Mouse (Mus musculus) lung, embryonic 15.5 days (tissue): ENCODE results near the gene Tcp11. TPM values are rescaled to one million over a fixed set of nuclear protein-coding genes. Genes with fewer than 3 reads are reported as not detected.

ENCODE experiments used
- ATAC-seq: fragments of 200-750 bp; cut with Nextera tagmentation; 2 replicates; pipeline ENCODE4 v1.8.0; 2017; ENCODE audit warnings: moderate number of reproducible peaks, borderline replicate concordance; ENCODE audit not compliant: low FRiP score, low TSS enrichment; ENCODE audit errors: extremely low read depth
- H3K27ac ChIP-seq: fragments of 300-500 bp; sonication (generic); 2 replicates; pipeline ENCODE4 v1.5.1; 2015; ENCODE audit warnings: moderate library complexity, mild to moderate bottlenecking, inconsistent platforms
- H3K27me3 ChIP-seq: fragments of 300-500 bp; sonication (generic); 2 replicates; pipeline ENCODE4 v1.6.1; 2015; ENCODE audit warnings: inconsistent platforms
- H3K36me3 ChIP-seq: fragments of 300-500 bp; sonication (generic); 2 replicates; pipeline ENCODE4 v1.6.1; 2015; ENCODE audit warnings: inconsistent platforms
- H3K4me1 ChIP-seq: fragments of 300-500 bp; sonication (generic); 2 replicates; pipeline ENCODE4 v1.6.1; 2015; ENCODE audit warnings: inconsistent platforms
- H3K4me2 ChIP-seq: fragments of 300-500 bp; sonication (generic); 2 replicates; pipeline ENCODE4 v1.6.1; 2015; ENCODE audit warnings: inconsistent platforms, mild to moderate bottlenecking, moderate library complexity
- H3K4me3 ChIP-seq: fragments of 300-500 bp; sonication (generic); 2 replicates; pipeline ENCODE4 v1.5.1; 2015; ENCODE audit warnings: mild to moderate bottlenecking, inconsistent platforms
- H3K9ac ChIP-seq: fragments of 300-500 bp; sonication (generic); 2 replicates; pipeline ENCODE4 v1.6.1; 2015; ENCODE audit warnings: inconsistent platforms
- H3K9me3 ChIP-seq: fragments of 300-500 bp; sonication (generic); 2 replicates; pipeline ENCODE4 v1.6.1; 2016; ENCODE audit warnings: inconsistent platforms
- WGBS: fragments of 180-500 bp; shearing (Covaris S2); methylation state at CpG from one replicate; pipeline ENCODE4 v1.1.7; 2015; 5-methylcytosine and 5-hydroxymethylcytosine counted together
- polyA plus RNA-seq: library from polyadenylated mRNA; unstranded; fragments of >200 nt; fragmentation: Nextera tagmentation; extraction: Ambion mirVana; gene quantifications from 2 replicates; pipeline ENCODE4 v1.2.1, GENCODE M21; 2015

The Tcp11 gene
- polyA plus RNA-seq, 1 experiment from 2014 or later: 3.9 TPM

- no peaks in the 10 kb centered on the region for H3K9me3 ChIP-seq
- no peak overlapping the region for H3K4me2 ChIP-seq
- H3K27ac ChIP-seq: no peak overlapping the region
- no peak for ATAC-seq
- WGBS: 68% methylated on average over 14 of the region's 14 CpGs
- H3K27me3 ChIP-seq: no peaks in the 10 kb centered on the region
- no peak overlapping the region for H3K4me3 ChIP-seq
- H3K9ac ChIP-seq: no peak overlapping the region
- peaks cover 10% of the 10 kb centered on the region; the same call in 1 of the 2 replicates for H3K36me3 ChIP-seq
- peaks cover 59% of the 10 kb centered on the region for H3K4me1 ChIP-seq
Measured at GRCm38 (mm10) chr17:28036813-28037756, 43.4 kb downstream of the Tcp11 start.

GRCm38 (mm10) chr17:28034986-28035385 lies 45.5 kb downstream of the Tcp11 start:
- H3K9ac ChIP-seq: no peak overlapping the region
- peaks cover 10% of the 10 kb centered on the region; the same call in 1 of the 2 replicates for H3K36me3 ChIP-seq
- no peaks in the 10 kb centered on the region for H3K9me3 ChIP-seq
- ATAC-seq: peak; percentile 79
- no peak overlapping the region for H3K4me2 ChIP-seq
- H3K27me3 ChIP-seq: no peaks in the 10 kb centered on the region
- 47% methylated on average over 8 of the region's 8 CpGs for WGBS
- no peak overlapping the region for H3K4me3 ChIP-seq
- H3K4me1 ChIP-seq: peaks cover 73% of the 10 kb centered on the region
- H3K27ac ChIP-seq: peak overlapping the region; percentile 83

GRCm38 (mm10) chr17:28033046-28033580 lies 47.3 kb downstream of the Tcp11 start:
- H3K27me3 ChIP-seq: no peaks in the 10 kb centered on the region
- H3K4me1 ChIP-seq: peaks cover 85% of the 10 kb centered on the region
- 26% methylated on average over 3 of the region's 3 CpGs for WGBS
- no peak overlapping the region for H3K4me3 ChIP-seq
- peak overlapping the region; percentile 12 for H3K27ac ChIP-seq
- no peaks in the 10 kb centered on the region for H3K9me3 ChIP-seq
- no peak overlapping the region for H3K4me2 ChIP-seq
- no peaks in the 10 kb centered on the region for H3K36me3 ChIP-seq
- no peak; the same call in 1 of the 2 replicates for ATAC-seq
- H3K9ac ChIP-seq: no peak overlapping the region

- H3K9me3 ChIP-seq: no peaks in the 10 kb centered on the region
- H3K4me1 ChIP-seq: peaks cover 84% of the 10 kb centered on the region
- 62% methylated on average over 10 of the region's 10 CpGs for WGBS
- H3K27ac ChIP-seq: no peak overlapping the region
- no peak for ATAC-seq
- H3K36me3 ChIP-seq: no peaks in the 10 kb centered on the region
- no peak overlapping the region for H3K4me3 ChIP-seq
- no peaks in the 10 kb centered on the region for H3K27me3 ChIP-seq
- no peak overlapping the region for H3K4me2 ChIP-seq
- H3K9ac ChIP-seq: no peak overlapping the region
Measured at GRCm38 (mm10) chr17:28032219-28032618, 48.2 kb downstream of the Tcp11 start.

- H3K4me1 ChIP-seq: peaks cover 84% of the 10 kb centered on the region
- WGBS: 53% methylated on average over 9 of the region's 9 CpGs
- H3K36me3 ChIP-seq: no peaks in the 10 kb centered on the region
- H3K4me2 ChIP-seq: no peak overlapping the region
- H3K9me3 ChIP-seq: no peaks in the 10 kb centered on the region
- no peak overlapping the region for H3K27ac ChIP-seq
- no peak overlapping the region for H3K9ac ChIP-seq
- no peak for ATAC-seq
- H3K4me3 ChIP-seq: no peak overlapping the region
- no peaks in the 10 kb centered on the region for H3K27me3 ChIP-seq
Measured at GRCm38 (mm10) chr17:28031281-28031941, 49.0 kb downstream of the Tcp11 start.

- Histone ChIP-seq H3K9me3 (no peaks in the 10 kb centered on the region), H3K27ac (peak overlapping the region; percentile 72), H3K4me3 (no peak overlapping the region), H3K4me2 (no peak overlapping the region), H3K4me1 (peaks cover 86% of the 10 kb centered on the region), H3K36me3 (no peaks in the 10 kb centered on the region), H3K9ac (no peak overlapping the region), H3K27me3 (no peaks in the 10 kb centered on the region)
- no peak for ATAC-seq
- 73% methylated on average over 10 of the region's 10 CpGs for WGBS
Measured at GRCm38 (mm10) chr17:28030446-28030845, 50.0 kb downstream of the Tcp11 start.

GRCm38 (mm10) chr17:28029308-28029707 lies 51.1 kb downstream of the Tcp11 start:
- ATAC-seq: no peak
- H3K4me1 ChIP-seq: peaks cover 88% of the 10 kb centered on the region

GRCm38 (mm10) chr17:28028236-28028635 lies 52.2 kb downstream of the Tcp11 start:
- WGBS: 72% methylated on average over 10 of the region's 10 CpGs
- no peak for ATAC-seq
- H3K4me3 ChIP-seq: no peak overlapping the region
- H3K4me1 ChIP-seq: peaks cover 88% of the 10 kb centered on the region
- peak overlapping the region; percentile 37; the same call in 1 of the 2 replicates for H3K27ac ChIP-seq
- no peaks in the 10 kb centered on the region for H3K9me3 ChIP-seq
- H3K36me3 ChIP-seq: no peaks in the 10 kb centered on the region
- no peak overlapping the region for H3K9ac ChIP-seq
- no peak overlapping the region for H3K4me2 ChIP-seq
- H3K27me3 ChIP-seq: no peaks in the 10 kb centered on the region

More at GRCm38 (mm10) chr17:28029308-28029707, 51.1 kb downstream of the Tcp11 start:
- Histone ChIP-seq H3K9ac (no peak overlapping the region), H3K27me3 (no peaks in the 10 kb centered on the region), H3K4me3 (no peak overlapping the region), H3K36me3 (no peaks in the 10 kb centered on the region), H3K4me2 (no peak overlapping the region), H3K9me3 (no peaks in the 10 kb centered on the region), H3K27ac (peak overlapping the region; percentile 72)
- WGBS: 60% methylated on average over 2 of the region's 2 CpGs

- WGBS: 87% methylated on average over 6 of the region's 6 CpGs
- peak overlapping the region; percentile 96 for H3K27ac ChIP-seq
- H3K27me3 ChIP-seq: no peaks in the 10 kb centered on the region
- H3K4me1 ChIP-seq: peaks cover 88% of the 10 kb centered on the region
- no peak overlapping the region for H3K9ac ChIP-seq
- no peak overlapping the region for H3K4me3 ChIP-seq
- no peaks in the 10 kb centered on the region for H3K36me3 ChIP-seq
- no peaks in the 10 kb centered on the region for H3K9me3 ChIP-seq
- H3K4me2 ChIP-seq: no peak overlapping the region
- ATAC-seq: no peak
Measured at GRCm38 (mm10) chr17:28027197-28027596, 53.2 kb downstream of the Tcp11 start.

- peak; percentile 55 for ATAC-seq
- no peaks in the 10 kb centered on the region for H3K27me3 ChIP-seq
- peak overlapping the region; percentile 96 for H3K27ac ChIP-seq
- H3K4me2 ChIP-seq: no peak overlapping the region
- H3K36me3 ChIP-seq: no peaks in the 10 kb centered on the region
- WGBS: 43% methylated on average over 14 of the region's 14 CpGs
- peaks cover 88% of the 10 kb centered on the region for H3K4me1 ChIP-seq
- no peak overlapping the region for H3K4me3 ChIP-seq
- H3K9me3 ChIP-seq: no peaks in the 10 kb centered on the region
- no peak overlapping the region for H3K9ac ChIP-seq
Measured at GRCm38 (mm10) chr17:28026111-28026872, 54.1 kb downstream of the Tcp11 start.

- Histone ChIP-seq H3K27ac (peak overlapping the region; percentile 96), H3K36me3 (no peaks in the 10 kb centered on the region), H3K9ac (no peak overlapping the region), H3K4me1 (peaks cover 88% of the 10 kb centered on the region), H3K27me3 (no peaks in the 10 kb centered on the region), H3K9me3 (no peaks in the 10 kb centered on the region), H3K4me2 (peak overlapping the region; percentile 10; the same call in 1 of the 2 replicates), H3K4me3 (no peak overlapping the region)
- peak; percentile 66 for ATAC-seq
- 27% methylated on average over 5 of the region's 5 CpGs for WGBS
Measured at GRCm38 (mm10) chr17:28025541-28025961, 54.9 kb downstream of the Tcp11 start.
